Mouse (Mus musculus) limb, embryonic 15.5 days (tissue): ENCODE measurements at regions not wholly inside any gene's neighbourhood (a gene's known extent, or its start where the extent isn't known, plus 50 kb on each side); places are given as distances from the start of the nearest gene placed in this dataset.

ENCODE experiments used
- ATAC-seq: fragments of 200-750 bp; cut with Nextera tagmentation; 2 replicates; pipeline ENCODE4 v1.8.0; 2017; ENCODE audit warnings: low read depth, moderate TSS enrichment; ENCODE audit not compliant: insufficient number of reproducible peaks, low FRiP score, low TSS enrichment
- H3K27ac ChIP-seq: fragments of 300-500 bp; sonication (generic); 2 replicates; pipeline ENCODE4 v1.5.1; 2015; ENCODE audit warnings: moderate library complexity, mild to moderate bottlenecking, inconsistent platforms
- H3K27me3 ChIP-seq: fragments of 300-500 bp; sonication (generic); 2 replicates; pipeline ENCODE4 v1.6.1; 2015; ENCODE audit warnings: inconsistent platforms
- H3K36me3 ChIP-seq: fragments of 300-500 bp; sonication (generic); 2 replicates; pipeline ENCODE4 v1.6.1; 2015; ENCODE audit warnings: inconsistent platforms
- H3K4me1 ChIP-seq: fragments of 300-500 bp; sonication (generic); 2 replicates; pipeline ENCODE4 v1.6.1; 2015; ENCODE audit warnings: inconsistent platforms
- H3K4me2 ChIP-seq: fragments of 300-500 bp; sonication (generic); 2 replicates; pipeline ENCODE4 v1.6.1; 2015; ENCODE audit warnings: mild to moderate bottlenecking, inconsistent platforms
- H3K4me3 ChIP-seq: fragments of 300-500 bp; sonication (generic); 2 replicates; pipeline ENCODE4 v1.5.1; 2015; ENCODE audit warnings: mild to moderate bottlenecking, inconsistent platforms
- H3K9ac ChIP-seq: fragments of 300-500 bp; sonication (generic); 2 replicates; pipeline ENCODE4 v1.6.1; 2015; ENCODE audit warnings: inconsistent platforms
- H3K9me3 ChIP-seq: fragments of 300-500 bp; sonication (generic); 2 replicates; pipeline ENCODE4 v1.6.1; 2016; ENCODE audit warnings: inconsistent platforms
- WGBS: fragments of 180-500 bp; shearing (Covaris S2); methylation state at CpG from one replicate; pipeline ENCODE4 v1.1.7; 2015; 5-methylcytosine and 5-hydroxymethylcytosine counted together

- 83% methylated on average over 2 of the region's 2 CpGs for WGBS
- no peak overlapping the region for H3K4me2 ChIP-seq
- no peaks in the 10 kb centered on the region for H3K4me1 ChIP-seq
Measured at GRCm38 (mm10) chr16:51809120-51809519, 221.9 kb upstream of the Cblb start.

GRCm38 (mm10) chr16:51811073-51811472 lies 220.0 kb upstream of the Cblb start:
- no peaks in the 10 kb centered on the region for H3K4me1 ChIP-seq
- no peak overlapping the region for H3K4me2 ChIP-seq
- H3K4me3 ChIP-seq: no peak overlapping the region
- H3K9me3 ChIP-seq: no peaks in the 10 kb centered on the region
- H3K36me3 ChIP-seq: no peaks in the 10 kb centered on the region
- no peak overlapping the region for H3K9ac ChIP-seq
- no peak overlapping the region for H3K27ac ChIP-seq
- no peaks in the 10 kb centered on the region for H3K27me3 ChIP-seq
- 70% methylated on average over 1 of the region's 1 CpGs for WGBS
- peak; percentile 52; the same call in 1 of the 2 replicates for ATAC-seq

More at GRCm38 (mm10) chr16:51809120-51809519, 221.9 kb upstream of the Cblb start:
- Histone ChIP-seq H3K27ac (no peak overlapping the region), H3K9me3 (no peaks in the 10 kb centered on the region), H3K36me3 (no peaks in the 10 kb centered on the region), H3K4me3 (no peak overlapping the region), H3K9ac (no peak overlapping the region), H3K27me3 (no peaks in the 10 kb centered on the region)
- ATAC-seq: no peak

- H3K36me3 ChIP-seq: no peaks in the 10 kb centered on the region
- ATAC-seq: no peak
- no peaks in the 10 kb centered on the region for H3K9me3 ChIP-seq
- H3K4me2 ChIP-seq: no peak overlapping the region
- H3K4me3 ChIP-seq: no peak overlapping the region
- no peak overlapping the region for H3K27ac ChIP-seq
- 66% methylated on average over 3 of the region's 3 CpGs for WGBS
- H3K4me1 ChIP-seq: no peaks in the 10 kb centered on the region
- no peaks in the 10 kb centered on the region for H3K27me3 ChIP-seq
- no peak overlapping the region for H3K9ac ChIP-seq
Measured at GRCm38 (mm10) chr16:51842770-51843169, 188.3 kb upstream of the Cblb start.

GRCm38 (mm10) chr16:51845539-51845938 lies 185.5 kb upstream of the Cblb start:
- H3K9me3 ChIP-seq: no peaks in the 10 kb centered on the region
- H3K36me3 ChIP-seq: no peaks in the 10 kb centered on the region
- H3K9ac ChIP-seq: no peak overlapping the region
- no peak overlapping the region for H3K27ac ChIP-seq
- ATAC-seq: no peak
- H3K4me1 ChIP-seq: no peaks in the 10 kb centered on the region
- no peak overlapping the region for H3K4me3 ChIP-seq
- no peaks in the 10 kb centered on the region for H3K27me3 ChIP-seq
- H3K4me2 ChIP-seq: no peak overlapping the region
- WGBS: 74% methylated on average over 4 of the region's 4 CpGs

GRCm38 (mm10) chr16:51880711-51881110 lies 150.3 kb upstream of the Cblb start:
- no peaks in the 10 kb centered on the region for H3K4me1 ChIP-seq
- no peak overlapping the region for H3K4me2 ChIP-seq
- H3K4me3 ChIP-seq: no peak overlapping the region
- no peak for ATAC-seq
- whole genome bisulfite sequencing: 78% methylated on average over 4 of the region's 4 CpGs
- H3K36me3 ChIP-seq: no peaks in the 10 kb centered on the region
- H3K9me3 ChIP-seq: no peaks in the 10 kb centered on the region
- H3K9ac ChIP-seq: no peak overlapping the region
- H3K27me3 ChIP-seq: no peaks in the 10 kb centered on the region
- no peak overlapping the region for H3K27ac ChIP-seq

- Histone ChIP-seq H3K9me3 (no peaks in the 10 kb centered on the region), H3K9ac (no peak overlapping the region), H3K4me2 (no peak overlapping the region), H3K36me3 (no peaks in the 10 kb centered on the region), H3K4me3 (no peak overlapping the region), H3K27ac (no peak overlapping the region), H3K4me1 (no peaks in the 10 kb centered on the region), H3K27me3 (no peaks in the 10 kb centered on the region)
- WGBS: 87% methylated on average over 2 of the region's 2 CpGs
- ATAC-seq: no peak
Measured at GRCm38 (mm10) chr16:51881127-51881526, 149.9 kb upstream of the Cblb start.

- H3K36me3 ChIP-seq: no peaks in the 10 kb centered on the region
- ATAC-seq: no peak
- no peak overlapping the region for H3K27ac ChIP-seq
- H3K9ac ChIP-seq: no peak overlapping the region
- no peaks in the 10 kb centered on the region for H3K4me1 ChIP-seq
- H3K4me2 ChIP-seq: no peak overlapping the region
- H3K27me3 ChIP-seq: no peaks in the 10 kb centered on the region
- 81% methylated on average over 2 of the region's 2 CpGs for WGBS
- H3K9me3 ChIP-seq: no peaks in the 10 kb centered on the region
- no peak overlapping the region for H3K4me3 ChIP-seq
Measured at GRCm38 (mm10) chr16:51883813-51884212, 147.2 kb upstream of the Cblb start.

- Histone ChIP-seq H3K4me1 (no peaks in the 10 kb centered on the region), H3K9ac (no peak overlapping the region), H3K36me3 (no peaks in the 10 kb centered on the region), H3K4me3 (no peak overlapping the region), H3K9me3 (no peaks in the 10 kb centered on the region), H3K4me2 (no peak overlapping the region), H3K27ac (no peak overlapping the region), H3K27me3 (no peaks in the 10 kb centered on the region)
- WGBS: 86% methylated on average over 5 of the region's 5 CpGs
- no peak for ATAC-seq
Measured at GRCm38 (mm10) chr16:51887496-51887895, 143.5 kb upstream of the Cblb start.

GRCm38 (mm10) chr16:51905588-51905987 lies 125.4 kb upstream of the Cblb start:
- Histone ChIP-seq H3K9ac (no peak overlapping the region), H3K27me3 (no peaks in the 10 kb centered on the region), H3K4me2 (no peak overlapping the region), H3K36me3 (no peaks in the 10 kb centered on the region), H3K4me3 (no peak overlapping the region), H3K9me3 (no peaks in the 10 kb centered on the region), H3K27ac (no peak overlapping the region), H3K4me1 (no peaks in the 10 kb centered on the region)
- WGBS: 86% methylated on average over 2 of the region's 2 CpGs
- ATAC-seq: no peak

- Histone ChIP-seq H3K27ac (no peak overlapping the region), H3K9me3 (no peaks in the 10 kb centered on the region), H3K36me3 (no peaks in the 10 kb centered on the region), H3K27me3 (no peaks in the 10 kb centered on the region), H3K4me2 (no peak overlapping the region), H3K4me1 (no peaks in the 10 kb centered on the region), H3K4me3 (no peak overlapping the region), H3K9ac (no peak overlapping the region)
- ATAC-seq: no peak
- WGBS: 67% methylated on average over 4 of the region's 4 CpGs
Measured at GRCm38 (mm10) chr16:51906686-51907085, 124.3 kb upstream of the Cblb start.

GRCm38 (mm10) chr16:51910046-51910445 lies 121.0 kb upstream of the Cblb start:
- no peaks in the 10 kb centered on the region for H3K27me3 ChIP-seq
- 85% methylated on average over 3 of the region's 3 CpGs for WGBS

GRCm38 (mm10) chr16:51911109-51911765 lies 119.8 kb upstream of the Cblb start:
- no peaks in the 10 kb centered on the region for H3K9me3 ChIP-seq
- ATAC-seq: no peak
- peaks cover 9% of the 10 kb centered on the region for H3K4me1 ChIP-seq
- 59% methylated on average over 6 of the region's 6 CpGs for WGBS
- no peak overlapping the region for H3K9ac ChIP-seq
- no peak overlapping the region for H3K4me3 ChIP-seq
- H3K4me2 ChIP-seq: no peak overlapping the region
- no peaks in the 10 kb centered on the region for H3K27me3 ChIP-seq
- H3K27ac ChIP-seq: no peak overlapping the region
- no peaks in the 10 kb centered on the region for H3K36me3 ChIP-seq

More at GRCm38 (mm10) chr16:51910046-51910445, 121.0 kb upstream of the Cblb start:
- Histone ChIP-seq H3K4me1 (no peaks in the 10 kb centered on the region), H3K4me3 (no peak overlapping the region), H3K4me2 (no peak overlapping the region), H3K36me3 (no peaks in the 10 kb centered on the region), H3K9ac (no peak overlapping the region), H3K9me3 (no peaks in the 10 kb centered on the region), H3K27ac (no peak overlapping the region)
- ATAC-seq: no peak
